Mouse (Mus musculus) spleen, postnatal 14 days (tissue): ENCODE results near the gene Smg1.

Source experiments
- DNase-seq, 2 experiments: peaks; one replicate each; pipeline ENCODE4 v3.0.0; 2021 to 2022; ENCODE audit warnings: low spot score in 2 of 2

The Smg1 gene

DNA sequence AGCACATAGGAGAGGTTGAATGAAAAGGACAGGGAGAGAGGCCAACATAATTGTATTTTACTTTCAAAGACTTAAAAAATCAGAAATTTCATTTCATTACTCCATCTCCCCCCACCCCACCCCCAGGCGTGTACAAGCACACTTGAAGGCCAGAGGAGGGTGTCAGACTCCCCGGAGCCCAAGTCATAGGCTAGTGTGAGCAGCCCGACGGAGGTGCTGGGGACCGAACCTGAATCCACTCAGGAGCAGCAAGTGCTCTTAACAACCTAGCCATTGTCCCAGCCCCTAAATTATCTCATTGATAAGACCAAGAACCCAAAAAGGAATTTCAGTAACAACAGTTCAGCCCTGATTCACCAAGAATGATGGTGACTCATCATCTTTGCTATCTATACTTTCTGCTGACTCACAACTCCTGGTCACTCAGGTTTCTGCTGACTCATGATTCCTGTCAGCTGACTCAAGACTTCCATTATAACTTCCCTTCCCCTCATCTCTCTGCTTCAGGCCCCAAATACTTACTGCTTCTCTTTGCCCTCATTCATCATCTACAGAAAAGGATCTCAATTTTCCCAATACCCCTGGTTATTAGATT is 138.9 kb downstream of the Smg1 start:
- DNase-seq, result no peak

DNA sequence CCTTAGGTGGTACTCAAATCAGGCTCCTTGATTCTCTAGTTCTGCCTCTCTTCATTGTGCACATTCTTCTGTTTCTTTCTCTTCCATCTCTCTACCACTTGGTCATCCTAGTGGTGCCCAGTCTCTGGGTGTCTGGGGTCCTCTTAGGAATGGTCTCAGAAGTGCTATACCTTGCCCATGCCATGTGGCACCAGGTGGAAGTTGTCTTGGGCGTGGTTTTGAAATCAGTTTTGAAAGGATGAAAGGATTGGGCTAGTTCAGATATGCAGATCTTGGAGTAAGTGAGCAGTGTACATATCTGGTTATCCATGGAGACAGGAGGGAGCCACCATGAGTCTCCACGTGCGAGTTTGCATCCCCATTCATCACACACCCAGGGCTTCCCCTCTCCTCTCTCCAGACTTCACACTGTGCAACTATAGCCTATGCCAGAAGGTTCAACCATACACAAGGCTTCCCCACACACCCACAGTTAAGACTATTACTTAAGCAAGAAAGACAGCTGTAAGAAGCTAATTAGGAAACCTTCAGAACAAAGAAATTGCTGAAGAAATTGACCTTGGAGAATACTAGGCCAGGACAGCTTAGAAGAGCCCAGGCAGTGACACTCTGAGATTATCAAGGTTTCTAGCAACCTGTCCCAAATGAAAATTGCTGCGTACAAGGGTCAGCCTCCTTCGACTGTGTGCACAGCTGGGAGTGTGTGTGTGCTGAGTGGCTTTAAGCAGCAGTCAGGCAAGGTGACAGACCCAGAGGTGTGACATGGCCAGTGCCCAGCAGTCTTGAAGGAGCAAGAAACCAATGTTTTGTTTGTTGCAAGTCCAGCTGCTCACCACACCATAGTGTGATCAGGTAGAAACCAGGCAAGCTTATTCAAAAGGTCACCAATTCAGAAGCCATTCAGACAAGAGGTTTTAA is 139.7 kb downstream of the Smg1 start:
- no peak for DNase-seq

DNA sequence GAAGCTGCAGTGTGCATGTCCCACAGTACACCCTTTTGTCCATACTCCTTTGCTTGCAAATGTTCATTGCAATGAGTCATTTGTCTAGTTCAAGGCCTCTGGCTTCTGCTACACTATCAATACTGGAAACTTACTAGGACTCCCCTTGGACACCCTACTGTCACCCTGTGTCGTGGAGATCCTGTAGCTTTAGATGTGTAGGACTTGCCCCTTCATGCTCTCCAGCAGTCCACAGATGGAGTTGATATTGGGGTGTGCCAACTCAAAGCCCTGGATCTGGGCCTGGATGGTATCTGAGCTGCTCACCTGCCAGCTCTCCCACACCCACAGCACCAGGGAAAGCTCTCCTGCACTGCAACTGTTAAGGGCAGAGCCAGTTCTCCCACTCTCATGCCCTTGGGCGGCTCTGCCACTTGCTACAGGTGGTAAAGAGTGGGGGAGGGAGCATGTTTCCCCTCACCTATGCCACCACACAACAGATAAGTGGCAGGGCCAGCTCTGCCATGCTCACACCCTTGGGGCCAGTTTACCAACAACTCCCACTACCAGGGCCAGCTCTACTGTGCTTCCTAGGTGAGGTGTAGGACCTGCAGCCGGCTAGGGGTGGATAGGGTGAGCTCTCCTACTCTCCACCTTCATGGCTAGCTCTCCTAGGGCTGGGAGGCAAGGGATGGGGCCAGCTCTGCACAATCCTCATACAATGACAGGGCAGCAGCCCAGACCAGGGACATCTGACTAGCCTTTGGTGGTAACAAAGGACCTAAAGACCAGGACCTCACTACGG is 140.6 kb downstream of the Smg1 start:
- DNase-seq, result no peak

DNA sequence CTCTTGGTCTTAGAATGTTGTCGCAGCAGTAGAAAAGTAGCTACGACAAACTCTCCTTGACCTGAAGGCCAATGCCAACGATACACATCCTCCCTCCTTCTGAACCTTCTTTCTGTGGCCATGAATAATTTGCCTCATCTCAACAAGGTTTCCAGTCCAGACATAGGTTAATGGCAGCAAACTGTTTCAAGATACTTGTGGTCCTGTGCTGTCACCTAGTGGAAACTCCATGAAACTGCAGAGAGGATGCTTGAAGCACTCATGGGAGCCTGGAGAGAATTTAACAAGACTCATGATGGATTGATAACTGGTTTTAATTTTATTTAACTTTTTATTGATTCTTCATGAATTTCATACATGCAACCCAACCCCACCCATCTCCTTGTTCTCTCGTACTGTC is 141.2 kb downstream of the Smg1 start:
- DNase-seq, result no peak

DNA sequence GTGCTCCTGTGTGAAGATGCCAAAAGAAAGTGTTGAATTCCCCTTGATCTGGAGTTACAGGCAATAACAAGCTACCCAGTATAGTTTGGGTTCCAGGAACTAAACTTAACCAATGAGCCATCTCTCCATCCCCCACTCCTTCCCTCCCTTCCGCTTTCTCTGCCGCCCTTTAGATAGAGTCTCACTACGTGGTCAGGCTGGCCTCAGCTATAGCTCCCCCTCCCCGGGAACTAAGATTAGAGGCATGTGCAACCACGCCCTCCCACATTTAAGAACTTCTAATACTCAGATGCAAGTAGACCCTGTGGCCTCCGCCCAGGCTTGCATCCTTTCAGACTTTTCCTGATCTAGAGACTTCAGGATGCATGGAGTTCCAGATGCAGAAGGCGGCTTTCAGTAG is 145.9 kb downstream of the Smg1 start:
- no peak for DNase-seq
